Mouse (Mus musculus) midbrain, postnatal 0 days (tissue): Measurements from ENCODE around the gene Slc26a5. TPM values are rescaled to one million over a fixed set of nuclear protein-coding genes. Genes with fewer than 3 reads are reported as not detected.

ENCODE experiments used
- ATAC-seq: fragments of 200-750 bp; cut with Nextera tagmentation; 2 replicates; pipeline ENCODE4 v1.8.0; 2017; ENCODE audit warnings: moderate number of reproducible peaks, mild to moderate bottlenecking, moderate TSS enrichment, moderate library complexity; ENCODE audit not compliant: low FRiP score
- DNase-seq: peaks from one replicate; pipeline ENCODE4 v3.0.0-alpha.2; 2015; ENCODE audit warnings: low spot score
- H3K27ac ChIP-seq: fragments of 300-500 bp; sonication (generic); 2 replicates; pipeline ENCODE4 v1.5.1; 2014; ENCODE audit warnings: low read depth, mild to moderate bottlenecking, low read length, mixed read lengths
- H3K27me3 ChIP-seq: fragments of 300-500 bp; sonication (generic); 2 replicates; pipeline ENCODE4 v1.6.1; 2014; ENCODE audit warnings: low read length, control low read depth, mixed read lengths; ENCODE audit not compliant: insufficient read depth
- H3K36me3 ChIP-seq: fragments of 300-500 bp; sonication (generic); 2 replicates; pipeline ENCODE4 v1.6.1; 2014; ENCODE audit warnings: low read length, control low read depth, mixed read lengths; ENCODE audit not compliant: insufficient read depth
- H3K4me1 ChIP-seq: fragments of 300-500 bp; sonication (generic); 2 replicates; pipeline ENCODE4 v1.6.1; 2014; ENCODE audit warnings: mild to moderate bottlenecking, control low read depth, antibody characterized with exemption, low read length, mixed read lengths; ENCODE audit not compliant: insufficient read depth
- H3K4me2 ChIP-seq: fragments of 300-500 bp; sonication (generic); 2 replicates; pipeline ENCODE4 v1.6.1; 2014; ENCODE audit warnings: low read depth, mild to moderate bottlenecking, low read length, mixed read lengths; ENCODE audit not compliant: poor library complexity, severe bottlenecking
- H3K4me3 ChIP-seq: fragments of 300-500 bp; sonication (generic); 2 replicates; pipeline ENCODE4 v1.5.1; 2014; ENCODE audit warnings: low read depth, mild to moderate bottlenecking, low read length, moderate library complexity
- H3K9ac ChIP-seq: fragments of 300-500 bp; sonication (generic); replicated peaks from 2 replicates; pipeline ENCODE4 v1.6.1; 2014; ENCODE audit warnings: mild to moderate bottlenecking, low read length, moderate library complexity, mixed read lengths; ENCODE audit not compliant: poor library complexity, severe bottlenecking
- H3K9me3 ChIP-seq: fragments of 300-500 bp; sonication (generic); 2 replicates; pipeline ENCODE4 v1.6.1; 2016; ENCODE audit warnings: low read length, control low read depth
- CTCF ChIP-seq: IDR thresholded peaks from 2 replicates; pipeline ENCODE4 v1.5.1; 2016; ENCODE audit warnings: antibody characterized with exemption, mild to moderate bottlenecking
- WGBS: fragments of 180-500 bp; shearing (Covaris S2); extraction: QIAGEN DNeasy Blood & Tissue Kit; methylation state at CpG from one replicate; pipeline ENCODE4 v1.1.7; 2014; 5-methylcytosine and 5-hydroxymethylcytosine counted together
- polyA plus RNA-seq: library from polyadenylated mRNA; unstranded; fragments of >200 nt; fragmentation: Nextera tagmentation; extraction: Ambion mirVana; gene quantifications from 2 replicates; pipeline ENCODE4 v1.2.1, GENCODE M21; 2015
- total RNA-seq: library from RNA; depleted of rRNA; stranded (reverse); fragments of >200 nt; gene quantifications from 2 replicates; pipeline ENCODE4 v1.2.3, GENCODE M21; 2014

The Slc26a5 gene
- total and polyA plus RNA-seq, 2 experiments from 2014 or later: 0.42 to 0.60 TPM

DNA sequence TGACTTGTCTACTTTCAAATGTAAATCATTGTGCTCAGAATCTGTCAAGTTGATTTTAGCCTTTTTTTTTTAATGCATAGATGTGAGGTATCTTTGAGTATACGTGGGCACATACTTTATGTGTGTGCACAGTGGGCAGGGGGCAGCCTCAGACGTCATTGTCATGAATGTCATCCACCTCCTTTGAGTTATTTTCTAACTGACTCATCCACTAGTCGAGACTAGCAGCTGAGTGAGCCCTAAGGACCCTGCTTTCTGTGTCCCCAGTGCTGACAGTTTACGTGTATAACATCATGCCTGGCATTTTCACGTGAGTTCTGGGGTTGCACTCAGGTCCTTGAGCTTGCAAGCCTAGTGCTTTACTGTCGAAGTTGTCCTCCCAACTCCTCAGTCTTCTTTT is 35.5 kb upstream of the Slc26a5 start:
- no peak for TF ChIP-seq CTCF
- no peaks in the 10 kb centered on the region for H3K4me1 ChIP-seq
- DNase-seq (no peak), ATAC-seq (no peak)
- H3K27ac ChIP-seq: no peak overlapping the region
- no peaks in the 10 kb centered on the region for H3K27me3 ChIP-seq
- H3K4me2 ChIP-seq: no peak overlapping the region
- no peak overlapping the region for H3K9ac ChIP-seq
- no peak overlapping the region for H3K4me3 ChIP-seq
- H3K36me3 ChIP-seq: 0 out of 2 replicates have a peak, but pooled peaks cover 6% of the 10 kb centered on the region
- WGBS: 69% methylated on average over 6 of the region's 6 CpGs
- no peaks in the 10 kb centered on the region for H3K9me3 ChIP-seq

DNA sequence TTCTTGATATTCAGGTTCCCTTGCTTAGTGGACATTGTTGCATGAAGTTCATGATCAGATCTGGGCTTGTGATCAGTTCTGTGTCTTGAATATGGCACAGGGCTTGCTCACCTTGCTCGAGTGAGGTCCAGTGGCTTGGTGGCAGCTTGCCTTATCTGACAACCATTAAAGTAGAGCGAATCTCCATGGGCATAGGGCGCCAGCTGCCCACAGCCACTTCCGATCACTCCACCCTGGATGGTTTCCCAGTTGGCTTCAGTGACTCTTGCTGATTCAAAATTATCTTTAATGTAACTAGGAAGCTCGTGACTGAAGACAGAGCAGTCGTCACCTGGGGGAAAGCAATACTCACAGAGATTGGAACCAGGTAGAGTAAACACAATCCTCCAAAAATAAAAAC is 33.5 kb upstream of the Slc26a5 start:
- H3K4me1 ChIP-seq: no peaks in the 10 kb centered on the region
- ATAC-seq (no peak), DNase-seq (no peak)
- H3K4me2 ChIP-seq: no peak overlapping the region
- H3K27ac ChIP-seq: no peak overlapping the region
- TF ChIP-seq CTCF: no peak
- WGBS: 90% methylated on average over 6 of the region's 6 CpGs
- H3K27me3 ChIP-seq: no peaks in the 10 kb centered on the region
- no peak overlapping the region for H3K9ac ChIP-seq
- H3K36me3 ChIP-seq: 0 out of 2 replicates have a peak, but pooled peaks cover 6% of the 10 kb centered on the region
- no peaks in the 10 kb centered on the region for H3K9me3 ChIP-seq
- H3K4me3 ChIP-seq: no peak overlapping the region

DNA sequence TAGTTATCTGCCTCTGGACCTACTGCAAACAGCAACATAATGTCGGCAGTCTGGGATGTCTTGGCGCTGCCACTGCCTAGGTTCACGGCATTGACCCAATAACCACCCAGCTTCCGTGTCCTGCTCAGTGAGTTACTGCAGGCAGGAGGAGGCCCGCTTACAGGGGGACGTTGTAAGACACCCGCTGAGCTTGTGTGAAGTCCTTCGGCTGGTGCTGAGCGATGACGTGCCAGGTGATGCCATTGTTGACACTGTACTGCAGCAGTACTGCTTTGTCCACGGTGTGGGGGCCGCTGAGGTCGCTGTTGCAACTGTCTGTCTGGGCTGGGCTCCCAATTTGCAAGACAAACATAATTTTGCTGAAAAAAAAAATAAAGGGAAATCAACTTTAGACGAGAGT is 31.2 kb upstream of the Slc26a5 start:
- H3K9me3 ChIP-seq: no peaks in the 10 kb centered on the region
- no peak for TF ChIP-seq CTCF
- no peak overlapping the region for H3K9ac ChIP-seq
- H3K4me3 ChIP-seq: no peak overlapping the region
- WGBS: 83% methylated on average over 14 of the region's 14 CpGs
- no peaks in the 10 kb centered on the region for H3K27me3 ChIP-seq
- no peak overlapping the region for H3K4me2 ChIP-seq
- H3K27ac ChIP-seq: no peak overlapping the region
- ATAC-seq: no peak
- 0 out of 2 replicates have a peak, but pooled peaks cover 6% of the 10 kb centered on the region for H3K36me3 ChIP-seq
- DNase-seq: no peak
- H3K4me1 ChIP-seq: no peaks in the 10 kb centered on the region

DNA sequence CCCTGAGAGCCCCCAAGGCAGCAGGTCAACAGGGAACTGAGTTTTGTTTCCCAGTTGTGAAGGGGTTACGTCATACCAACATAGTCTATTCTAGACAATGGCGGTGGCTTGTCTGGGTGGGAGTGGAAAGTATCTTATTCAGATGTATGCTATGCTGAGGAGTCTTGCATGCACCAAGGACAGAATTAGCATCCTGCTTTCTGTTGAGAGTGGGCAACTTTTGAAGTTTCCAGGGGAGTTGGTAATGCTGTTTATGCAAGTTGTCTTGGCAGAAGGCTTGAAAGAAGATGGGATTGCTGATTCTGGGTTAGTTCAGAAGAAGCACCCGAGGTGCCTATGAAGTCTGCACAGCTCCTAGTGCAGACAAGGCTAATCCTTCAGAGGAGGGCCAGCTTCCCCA is 28.8 kb upstream of the Slc26a5 start:
- H3K9me3 ChIP-seq: no peaks in the 10 kb centered on the region
- 0 out of 2 replicates have a peak, but pooled peaks cover 3% of the 10 kb centered on the region for H3K36me3 ChIP-seq
- DNase-seq: no peak
- no peak overlapping the region for H3K4me3 ChIP-seq
- H3K27me3 ChIP-seq: no peaks in the 10 kb centered on the region
- H3K4me1 ChIP-seq: no peaks in the 10 kb centered on the region
- H3K27ac ChIP-seq: no peak overlapping the region
- TF ChIP-seq CTCF: no peak
- WGBS: 86% methylated on average over 3 of the region's 3 CpGs
- H3K9ac ChIP-seq: no peak overlapping the region
- no peak overlapping the region for H3K4me2 ChIP-seq
- ATAC-seq: no peak

DNA sequence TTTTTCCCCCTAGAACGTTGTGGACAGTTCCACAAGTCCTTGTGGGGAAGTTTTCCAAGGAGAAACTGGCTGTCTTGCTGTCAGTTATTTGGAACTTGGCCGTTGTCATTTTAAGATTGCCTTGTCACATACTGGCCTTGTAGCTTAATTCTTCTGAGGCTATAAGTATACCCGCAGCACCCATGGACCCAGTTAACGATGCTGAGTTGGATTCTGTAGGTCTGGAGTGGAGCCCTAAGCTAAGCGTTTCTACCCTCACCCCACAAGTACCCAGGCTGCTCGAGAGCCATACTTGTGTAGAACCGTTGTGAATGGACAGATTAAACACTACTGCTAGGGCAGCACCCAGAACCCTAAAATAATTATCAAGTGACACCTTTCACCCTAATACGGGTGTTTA is 1.3 kb upstream of the Slc26a5 start:
- H3K9ac ChIP-seq: no peak overlapping the region
- H3K27me3 ChIP-seq: no peaks in the 10 kb centered on the region
- ATAC-seq (no peak), DNase-seq (no peak)
- no peak for TF ChIP-seq CTCF
- peak overlapping the region; percentile 38 for H3K4me3 ChIP-seq
- no peaks in the 10 kb centered on the region for H3K36me3 ChIP-seq
- 65% methylated on average over 8 of the region's 8 CpGs for WGBS
- 0 out of 2 replicates have a peak overlapping the region, but pooled peaks have one; percentile 32 for H3K27ac ChIP-seq
- H3K4me1 ChIP-seq: no peaks in the 10 kb centered on the region
- H3K4me2 ChIP-seq: peak overlapping the region; percentile 71
- no peaks in the 10 kb centered on the region for H3K9me3 ChIP-seq

DNA sequence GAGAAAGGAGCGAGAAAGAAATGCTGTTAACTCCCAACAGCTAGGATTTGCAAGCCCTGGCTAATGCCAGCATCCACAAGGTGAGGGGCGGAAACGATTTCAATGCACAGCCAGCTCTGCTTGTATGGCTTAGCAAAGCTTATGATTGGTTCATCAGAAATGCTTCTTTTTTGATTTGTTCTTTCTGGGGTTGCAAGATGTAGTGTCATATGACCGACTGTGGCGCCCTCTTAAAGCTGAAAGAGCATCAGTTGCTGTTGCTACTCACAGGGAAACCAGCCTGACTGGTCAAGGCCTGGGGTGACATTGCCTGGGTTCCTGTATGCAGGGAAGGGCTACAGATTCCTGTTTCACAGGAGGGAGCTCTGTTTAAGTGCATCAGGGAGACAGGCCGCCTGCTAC is 908 bp upstream of the Slc26a5 start:
- Histone ChIP-seq H3K4me1 (no peaks in the 10 kb centered on the region), H3K36me3 (no peaks in the 10 kb centered on the region), H3K4me2 (peak overlapping the region; percentile 71), H3K27me3 (no peaks in the 10 kb centered on the region), H3K9me3 (no peaks in the 10 kb centered on the region), H3K27ac (0 out of 2 replicates have a peak overlapping the region, but pooled peaks have one; percentile 32), H3K9ac (no peak overlapping the region; the same call in 1 of the 2 replicates), H3K4me3 (peak overlapping the region; percentile 38)
- ATAC-seq: peak; percentile 88; the same call in 1 of the 2 replicates
- 9% methylated on average over 6 of the region's 6 CpGs for WGBS
- DNase-seq: peak; percentile 81
- peak; percentile 40 for TF ChIP-seq CTCF
